Mouse (Mus musculus) hindbrain, embryonic 11.5 days (tissue): Measurements from ENCODE around the gene Tmem175. TPM values are rescaled to one million over a fixed set of nuclear protein-coding genes. Genes with fewer than 3 reads are reported as not detected.
A peak's percentile ranks its signal among the peaks of the same experiment; 100 is the strongest.

Experiments used
- ATAC-seq: fragments of 200-750 bp; cut with Nextera tagmentation; 2 replicates; pipeline ENCODE4 v1.8.0; 2017; ENCODE audit warnings: mild to moderate bottlenecking, moderate TSS enrichment, moderate library complexity; ENCODE audit not compliant: low FRiP score
- DNase-seq: peaks from one replicate; pipeline ENCODE4 v3.0.0-alpha.2; 2015; ENCODE audit warnings: low spot score
- H3K27ac ChIP-seq: fragments of 300-500 bp; sonication (generic); 2 replicates; pipeline ENCODE4 v1.5.1; 2014; ENCODE audit warnings: mild to moderate bottlenecking, low read depth, low read length
- H3K27me3 ChIP-seq: fragments of 300-500 bp; sonication (generic); 2 replicates; pipeline ENCODE4 v1.6.1; 2014; ENCODE audit warnings: mild to moderate bottlenecking, low read length, moderate library complexity, mixed read lengths; ENCODE audit not compliant: control insufficient read depth, insufficient read depth
- H3K36me3 ChIP-seq: fragments of 300-500 bp; sonication (generic); 2 replicates; pipeline ENCODE4 v1.6.1; 2014; ENCODE audit warnings: mild to moderate bottlenecking, low read length, moderate library complexity, mixed read lengths; ENCODE audit not compliant: control insufficient read depth, insufficient read depth
- H3K4me1 ChIP-seq: fragments of 300-500 bp; sonication (generic); replicated peaks from 2 replicates; pipeline ENCODE4 v1.6.1; 2014; ENCODE audit warnings: low read length, mixed read lengths; ENCODE audit not compliant: control insufficient read depth, insufficient read depth
- H3K4me2 ChIP-seq: fragments of 300-500 bp; sonication (generic); replicated peaks from 2 replicates; pipeline ENCODE4 v1.6.1; 2014; ENCODE audit warnings: mild to moderate bottlenecking, low read depth, low read length
- H3K4me3 ChIP-seq: fragments of 300-500 bp; sonication (generic); 2 replicates; pipeline ENCODE4 v1.5.1; 2014; ENCODE audit warnings: low read depth, low read length
- H3K9ac ChIP-seq: fragments of 300-500 bp; sonication (generic); 2 replicates; pipeline ENCODE4 v1.6.1; 2014; ENCODE audit warnings: low read depth, low read length
- H3K9me3 ChIP-seq: fragments of 300-500 bp; sonication (generic); 2 replicates; pipeline ENCODE4 v1.6.1; 2016; ENCODE audit warnings: low read length; ENCODE audit not compliant: control insufficient read depth
- WGBS: fragments of 180-500 bp; shearing (Covaris S2); extraction: QIAGEN DNeasy Blood & Tissue Kit; methylation state at CpG from one replicate; pipeline ENCODE4 v1.1.7; 2014; 5-methylcytosine and 5-hydroxymethylcytosine counted together
- polyA plus RNA-seq: library from polyadenylated mRNA; unstranded; fragments of >200 nt; fragmentation: Nextera tagmentation; extraction: Ambion mirVana; gene quantifications from 2 replicates; pipeline ENCODE4 v1.2.1, GENCODE M21; 2014

Tmem175 gene
- polyA plus RNA-seq, 1 experiment from 2014 or later, result 22.3 TPM

GRCm38 (mm10) chr5:108668977-108669936 is 39.7 kb downstream of the Tmem175 start, which contains the start of gene Dgkq:
TSS of gene Dgkq (minus strand) at chr5:108669672.
- Histone ChIP-seq H3K9me3 (no peaks in the 10 kb centered on the region), H3K4me3 (peak within 1 kb of the TSS; percentile 51), H3K9ac (peak within 1 kb of the TSS; percentile 70), H3K4me1 (0 out of 2 replicates have a peak, but pooled peaks cover 4% of the 10 kb centered on the region), H3K27ac (peak within 1 kb of the TSS; percentile 68), H3K27me3 (no peaks in the 10 kb centered on the region), H3K4me2 (peak within 1 kb of the TSS; percentile 75), H3K36me3 (no peaks in the 10 kb centered on the region)
- ATAC-seq (peak; percentile 86), DNase-seq (peak; percentile 85)
- 7% methylated on average over 40 of the region's 43 CpGs for WGBS

DNA sequence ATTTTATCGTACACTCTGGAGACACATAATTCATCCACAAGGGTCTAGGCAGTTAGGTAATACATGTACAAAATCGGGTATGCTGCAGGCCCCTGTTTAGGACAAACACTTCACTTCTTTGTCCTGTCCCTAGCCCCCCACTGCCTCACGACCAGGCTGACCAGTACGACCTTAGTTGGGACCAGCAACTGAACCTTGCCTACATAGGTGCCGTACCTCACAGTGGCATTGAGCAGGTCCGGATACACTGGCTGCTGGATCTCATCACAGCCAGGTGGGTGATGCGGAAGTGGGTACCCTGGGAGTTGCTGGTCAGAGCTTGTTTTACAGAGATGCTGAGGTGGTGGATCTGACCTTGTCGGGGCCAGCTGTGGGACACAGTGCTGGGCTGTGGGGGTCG is 40.4 kb downstream of the Tmem175 start:
- no peaks in the 10 kb centered on the region for H3K9me3 ChIP-seq
- no peak for DNase-seq
- H3K4me3 ChIP-seq, result peak overlapping the region; percentile 51; the same call in 1 of the 2 replicates
- H3K9ac ChIP-seq, result no peak overlapping the region
- no peaks in the 10 kb centered on the region for H3K36me3 ChIP-seq
- no peak overlapping the region for H3K4me2 ChIP-seq
- 0 out of 2 replicates have a peak, but pooled peaks cover 4% of the 10 kb centered on the region for H3K4me1 ChIP-seq
- ATAC-seq, result peak; percentile 31
- H3K27ac ChIP-seq, result no peak overlapping the region
- 82% methylated on average over 9 of the region's 9 CpGs for WGBS
- no peaks in the 10 kb centered on the region for H3K27me3 ChIP-seq

- Histone ChIP-seq H3K36me3 (no peaks in the 10 kb centered on the region), H3K9ac (no peak overlapping the region), H3K27me3 (no peaks in the 10 kb centered on the region), H3K27ac (no peak overlapping the region), H3K4me1 (0 out of 2 replicates have a peak, but pooled peaks cover 4% of the 10 kb centered on the region), H3K4me2 (no peak overlapping the region), H3K9me3 (no peaks in the 10 kb centered on the region), H3K4me3 (no peak overlapping the region)
- DNase-seq, result peak; percentile 50
- no peak for ATAC-seq
These were observed 41.2 kb downstream of the Tmem175 start for GRCm38 (mm10) chr5:108670785-108671184.

GRCm38 (mm10) chr5:108671757-108672156 is 42.2 kb downstream of the Tmem175 start:
- Histone ChIP-seq H3K4me3 (no peak overlapping the region), H3K4me2 (no peak overlapping the region), H3K9me3 (no peaks in the 10 kb centered on the region), H3K4me1 (0 out of 2 replicates have a peak, but pooled peaks cover 4% of the 10 kb centered on the region), H3K27ac (no peak overlapping the region), H3K36me3 (no peaks in the 10 kb centered on the region), H3K9ac (no peak overlapping the region), H3K27me3 (no peaks in the 10 kb centered on the region)
- WGBS, result 92% methylated on average over 12 of the region's 12 CpGs
- ATAC-seq (no peak), DNase-seq (no peak)

GRCm38 (mm10) chr5:108674624-108675023 is 45.1 kb downstream of the Tmem175 start:
- H3K4me1 ChIP-seq, result 0 out of 2 replicates have a peak, but pooled peaks cover 5% of the 10 kb centered on the region
- WGBS, result 82% methylated on average over 2 of the region's 2 CpGs
- no peak for ATAC-seq
- no peak overlapping the region for H3K4me2 ChIP-seq
- no peak overlapping the region for H3K9ac ChIP-seq
- H3K36me3 ChIP-seq, result no peaks in the 10 kb centered on the region
- no peaks in the 10 kb centered on the region for H3K27me3 ChIP-seq
- DNase-seq, result no peak
- H3K9me3 ChIP-seq, result no peaks in the 10 kb centered on the region
- H3K27ac ChIP-seq, result no peak overlapping the region
- H3K4me3 ChIP-seq, result no peak overlapping the region

- no peak within 1 kb of the TSS for H3K4me2 ChIP-seq
- H3K36me3 ChIP-seq, result no peaks in the 10 kb centered on the region
- no peaks in the 10 kb centered on the region for H3K9me3 ChIP-seq
- no peak within 1 kb of the TSS for H3K9ac ChIP-seq
- WGBS, result 82% methylated on average over 9 of the region's 9 CpGs
- no peak for DNase-seq
- H3K27ac ChIP-seq, result no peak within 1 kb of the TSS
- H3K4me1 ChIP-seq, result 0 out of 2 replicates have a peak, but pooled peaks cover 4% of the 10 kb centered on the region
- no peak within 1 kb of the TSS for H3K4me3 ChIP-seq
- no peaks in the 10 kb centered on the region for H3K27me3 ChIP-seq
- no peak for ATAC-seq
These were observed 45.8 kb downstream of the Tmem175 start, which contains the start of gene Slc26a1 for GRCm38 (mm10) chr5:108675251-108675816. TSS of gene Slc26a1 (minus strand) at chr5:108675569.

DNA sequence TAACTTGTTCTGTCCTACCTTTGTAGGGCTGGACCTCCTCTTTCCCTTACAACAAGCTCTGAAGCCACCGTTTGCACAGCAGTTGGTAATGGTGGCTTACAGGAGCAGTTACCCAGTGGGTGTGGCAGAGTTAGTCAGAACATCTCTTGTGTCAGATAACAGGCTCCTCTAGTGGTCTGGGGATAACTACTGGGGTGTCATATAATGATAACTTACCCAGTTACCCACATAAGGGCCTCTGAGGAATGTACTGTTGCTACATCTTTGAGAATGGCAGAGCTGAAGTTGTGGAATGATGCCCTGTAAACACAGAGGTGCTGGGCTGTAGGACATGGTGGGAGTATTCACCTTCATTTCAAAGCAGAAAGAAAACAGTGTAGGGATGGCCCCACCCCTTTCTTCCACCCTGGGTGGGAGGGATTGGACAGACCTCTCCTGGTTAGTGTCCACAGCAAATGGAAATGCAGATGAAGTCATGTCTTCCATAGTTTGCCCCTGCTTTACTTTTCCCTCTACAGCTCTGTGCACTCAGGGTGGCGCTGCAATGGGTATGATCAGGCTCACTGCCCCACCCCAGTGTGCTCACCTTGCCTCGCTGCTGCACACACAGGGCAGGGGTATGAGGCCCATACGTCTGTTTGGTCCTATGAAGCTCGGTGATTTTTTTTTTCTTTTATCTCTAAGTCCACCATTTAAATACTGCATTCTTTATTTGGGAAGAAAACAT is 47.4 kb downstream of the Tmem175 start:
- ATAC-seq (peak; percentile 66), DNase-seq (no peak)
- H3K9ac ChIP-seq, result peak overlapping the region; percentile 60
- H3K9me3 ChIP-seq, result no peaks in the 10 kb centered on the region
- 10% methylated on average over 5 of the region's 5 CpGs for WGBS
- H3K36me3 ChIP-seq, result no peaks in the 10 kb centered on the region
- peak overlapping the region; percentile 50 for H3K4me2 ChIP-seq
- peak overlapping the region; percentile 28 for H3K4me3 ChIP-seq
- 0 out of 2 replicates have a peak, but pooled peaks cover 4% of the 10 kb centered on the region for H3K4me1 ChIP-seq
- no peaks in the 10 kb centered on the region for H3K27me3 ChIP-seq
- peak overlapping the region; percentile 75 for H3K27ac ChIP-seq

DNA sequence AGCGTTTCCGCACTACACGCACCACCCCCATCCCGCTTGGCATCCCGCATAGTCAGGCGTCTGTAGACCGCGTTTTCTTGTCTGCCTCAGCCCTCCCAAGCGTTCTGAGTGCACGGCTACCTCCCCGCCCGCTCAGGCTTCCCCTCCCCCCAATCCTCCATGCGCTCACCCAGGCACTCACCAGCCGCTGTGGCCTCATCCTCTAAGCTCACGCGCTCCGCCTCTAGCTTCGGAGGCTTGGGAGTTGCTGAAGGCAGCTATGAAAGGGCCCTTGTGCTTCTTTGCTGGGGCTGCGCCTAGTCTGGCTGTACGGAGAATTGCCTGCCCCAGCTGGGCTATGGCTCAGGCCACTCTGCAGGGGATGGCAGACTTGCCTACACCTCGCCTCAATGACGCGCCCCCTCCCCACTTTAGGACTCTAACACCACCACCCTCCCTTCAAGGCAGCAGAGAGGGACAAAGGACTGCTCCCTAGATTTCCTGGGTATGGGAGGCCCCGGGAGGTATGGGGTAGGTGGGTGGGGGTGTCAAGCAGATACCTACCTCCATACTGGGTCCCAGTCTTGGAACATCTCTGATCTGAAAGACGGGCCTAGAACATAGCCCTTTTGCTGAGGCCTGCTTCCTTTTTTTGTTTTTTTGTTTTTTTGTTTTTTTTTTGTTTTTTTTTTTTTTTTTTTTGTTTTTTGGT is 48.2 kb downstream of the Tmem175 start:
- 3% methylated on average over 25 of the region's 25 CpGs for WGBS
- DNase-seq (peak; percentile 83), ATAC-seq (peak; percentile 91)
- Histone ChIP-seq H3K27me3 (no peaks in the 10 kb centered on the region), H3K27ac (peak overlapping the region; percentile 75), H3K4me3 (peak overlapping the region; percentile 28), H3K4me2 (peak overlapping the region; percentile 50), H3K9ac (peak overlapping the region; percentile 60), H3K4me1 (0 out of 2 replicates have a peak, but pooled peaks cover 4% of the 10 kb centered on the region), H3K36me3 (no peaks in the 10 kb centered on the region), H3K9me3 (no peaks in the 10 kb centered on the region)
